Mouse (Mus musculus): ENCODE data around the gene Crebbp.

DNA sequence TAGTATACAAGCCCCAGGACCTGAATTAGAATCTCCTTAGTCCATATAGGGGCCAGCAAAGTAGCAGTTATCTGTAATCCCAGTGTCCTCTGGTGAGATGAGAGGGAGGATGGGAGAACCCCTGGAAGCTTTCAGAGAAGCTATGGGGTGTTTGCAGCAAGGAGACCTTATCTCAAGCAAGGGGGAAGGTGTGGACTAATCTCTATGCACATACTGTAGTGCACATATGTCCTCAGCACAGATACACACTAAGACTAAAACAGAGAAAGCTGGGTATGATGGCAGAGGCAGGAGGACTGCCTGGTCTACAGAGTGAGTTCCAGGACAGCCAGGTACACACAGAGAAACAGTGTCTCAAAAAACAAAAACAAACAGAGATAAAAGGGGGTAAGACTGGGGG lies 21.8 kb upstream of the Crebbp start:
- TF ChIP-seq CTCF (IDR thresholded peaks at IDR 0.05; ENCODE audit: low read depth, low read length): no peak
- no peak for TF ChIP-seq EP300 (IDR thresholded peaks at IDR 0.05; ENCODE audit: insufficient read depth, low read depth, low read length)
- no peak for TF ChIP-seq POLR2A (IDR thresholded peaks at IDR 0.05; ENCODE audit: insufficient read depth, low read length)

Data from ES-Bruce4 (cell line).